Mouse (Mus musculus) bone marrow, adult 2 months (tissue): ENCODE data around the gene Adgrg5. TPM values are rescaled to one million over a fixed set of nuclear protein-coding genes. Genes with fewer than 3 reads are reported as not detected.
A peak's percentile ranks its signal among the peaks of the same experiment; 100 is the strongest.

Experiments
- H3K27ac ChIP-seq: fragments of 200-500 bp; 2 replicates; pipeline ENCODE4 v1.5.1; 2012; ENCODE audit warnings: low read depth, mild to moderate bottlenecking, control low read depth, inconsistent platforms, low read length; ENCODE audit not compliant: control insufficient read depth, poor library complexity, insufficient read depth
- H3K4me1 ChIP-seq: fragments of 200-500 bp; 2 replicates; pipeline ENCODE4 v1.6.1; 2011; ENCODE audit warnings: low read length; ENCODE audit not compliant: control insufficient read depth, insufficient read depth
- H3K4me3 ChIP-seq: fragments of 200-500 bp; replicated peaks from 2 replicates; pipeline ENCODE3; 2011; ENCODE audit warnings: mild to moderate bottlenecking, low read depth, low read length, control low read depth; ENCODE audit not compliant: control insufficient read depth
- CTCF ChIP-seq: fragments of 200-500 bp; IDR thresholded peaks from 2 replicates; pipeline ENCODE4 v1.5.1; 2011; ENCODE audit warnings: low read length, control low read depth; ENCODE audit not compliant: control insufficient read depth, insufficient read depth
- POLR2A ChIP-seq: fragments of 200-500 bp; IDR thresholded peaks from 2 replicates; pipeline ENCODE4 v1.6.1; 2011; ENCODE audit warnings: low read depth, mild to moderate bottlenecking, control low read depth, low read length, borderline replicate concordance; ENCODE audit not compliant: control insufficient read depth
- WGBS: fragments of 180-500 bp; shearing (Covaris S2); methylation state at CpG from one replicate; pipeline ENCODE4 v1.1.7; 2018; 5-methylcytosine and 5-hydroxymethylcytosine counted together
- polyA plus RNA-seq: library from polyadenylated mRNA; stranded (reverse); fragments of >200 nt; gene quantifications from 2 replicates; pipeline ENCODE4 v1.2.4, GENCODE M21; 2011; ENCODE audit warnings: low replicate concordance; ENCODE audit not compliant: missing spikeins, insufficient read depth, insufficient read length

Gene Adgrg5
- polyA plus RNA-seq, 1 experiment = 2.5 TPM

DNA sequence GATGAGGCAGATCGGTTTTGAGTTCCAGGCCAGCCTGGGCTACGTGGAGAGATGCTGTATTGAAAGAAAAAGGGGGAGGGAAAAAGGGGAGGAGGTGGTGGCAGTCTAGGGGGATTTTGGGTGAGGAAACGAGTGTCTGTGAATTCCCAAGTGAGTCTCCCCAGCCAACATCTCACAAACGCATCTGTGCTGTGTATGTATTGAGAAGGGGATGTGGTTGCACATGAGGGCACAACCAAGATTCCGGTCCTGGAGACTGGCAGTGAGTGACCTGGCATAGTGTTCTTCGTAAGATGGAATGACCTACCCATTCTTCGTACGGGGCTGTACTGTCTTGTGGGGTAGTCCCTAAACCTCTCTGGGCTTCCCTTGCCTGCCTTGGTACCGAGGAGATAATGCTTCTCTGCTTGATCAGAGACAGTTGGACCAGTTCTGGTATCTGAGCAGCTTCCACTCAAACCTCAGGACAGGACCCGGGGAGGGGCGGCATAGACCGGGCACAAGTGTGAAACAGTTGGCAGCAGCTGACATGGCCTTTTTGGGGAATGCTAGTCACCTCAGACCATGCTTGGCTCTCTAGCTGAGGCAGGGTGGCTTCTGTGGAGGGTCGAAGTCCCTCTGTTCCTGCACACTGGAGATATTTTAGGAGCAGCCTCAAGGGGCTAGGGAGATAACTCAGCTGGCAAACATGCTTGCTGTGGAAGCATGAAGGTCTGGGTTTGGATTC lies 55.3 kb downstream of the Adgrg5 start:
- 2% methylated on average over 13 of the region's 13 CpGs for WGBS
- Histone ChIP-seq H3K4me1 (peaks cover 5% of the 10 kb centered on the region), H3K27ac (no peak overlapping the region; the same call in 1 of the 2 replicates), H3K4me3 (peak overlapping the region; percentile 19)
- TF ChIP-seq CTCF (no peak), POLR2A (no peak)

DNA sequence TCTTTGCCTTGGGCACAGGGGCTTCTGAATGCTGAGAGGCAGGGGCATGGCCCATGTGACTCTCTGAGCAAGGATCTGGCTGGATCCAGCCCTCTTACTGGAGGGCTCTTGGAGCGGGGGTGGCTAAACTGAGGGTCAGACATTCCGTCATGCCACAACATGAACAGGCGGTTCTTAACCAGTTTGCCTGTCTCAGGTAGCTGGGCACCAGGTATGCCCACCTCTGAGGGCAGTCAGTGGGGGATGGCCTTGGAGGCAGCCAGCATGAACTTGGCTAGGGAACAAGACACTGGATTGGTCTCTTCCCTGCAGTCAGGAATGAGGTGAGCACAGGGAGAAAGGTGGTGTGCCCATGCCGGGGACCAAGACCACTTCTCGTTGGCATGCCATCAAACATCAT lies 56.7 kb downstream of the Adgrg5 start:
- peaks cover 7% of the 10 kb centered on the region for H3K4me1 ChIP-seq
- no peak overlapping the region for H3K4me3 ChIP-seq
- no peak for TF ChIP-seq POLR2A
- no peak for TF ChIP-seq CTCF
- no peak overlapping the region for H3K27ac ChIP-seq
- WGBS = 46% methylated on average over 5 of the region's 5 CpGs

DNA sequence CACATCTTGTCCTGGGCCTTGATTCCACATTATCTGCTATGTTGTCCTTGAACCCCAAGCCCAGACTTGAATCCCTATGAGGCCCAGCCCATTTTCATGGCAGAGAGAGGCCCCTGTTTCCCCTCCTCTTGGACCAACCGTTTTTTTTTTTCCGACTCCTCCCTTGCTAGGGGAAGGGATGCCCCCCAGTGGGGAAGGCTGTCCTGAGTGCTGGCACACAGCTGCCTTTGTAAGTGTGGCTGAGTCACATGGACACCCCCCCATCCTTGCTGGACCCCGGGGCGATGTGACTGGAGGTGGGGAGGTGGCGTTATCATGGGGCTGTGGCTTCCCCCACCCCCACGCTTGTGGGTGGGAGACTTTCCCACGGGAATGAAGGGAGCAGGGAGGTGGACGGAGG lies 57.5 kb downstream of the Adgrg5 start:
- WGBS = 21% methylated on average over 8 of the region's 8 CpGs
- 0 out of 2 replicates have a peak overlapping the region, but pooled peaks have one; percentile 4 for H3K27ac ChIP-seq

DNA sequence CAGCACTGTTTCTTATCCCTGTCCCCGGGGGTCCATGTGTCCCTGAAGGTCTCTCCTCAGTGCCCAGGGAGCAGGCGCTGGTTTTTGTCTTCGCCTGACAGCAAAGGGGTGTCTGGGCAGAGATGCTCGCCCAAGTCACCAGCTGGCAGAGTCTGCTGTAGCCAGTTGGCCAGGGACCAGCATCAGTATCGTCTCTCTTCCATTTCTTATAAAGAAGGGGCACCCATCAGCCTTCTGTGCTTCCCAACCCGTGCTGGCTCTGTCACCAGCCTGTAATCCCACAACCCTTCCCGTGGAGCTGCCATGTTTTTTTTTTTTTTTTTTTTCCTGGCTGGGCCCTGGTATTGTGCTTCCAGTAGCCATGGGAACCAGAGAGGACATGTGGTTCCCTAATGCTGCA lies 58.4 kb downstream of the Adgrg5 start:
- 34% methylated on average over 7 of the region's 7 CpGs for WGBS
- no peak overlapping the region for H3K27ac ChIP-seq
- H3K4me3 ChIP-seq = no peak overlapping the region
- H3K4me1 ChIP-seq = peaks cover 8% of the 10 kb centered on the region
- no peak for TF ChIP-seq CTCF
- no peak for TF ChIP-seq POLR2A

More for the DNA sequence above, 57.5 kb downstream of the Adgrg5 start:
- H3K4me1 ChIP-seq = peaks cover 8% of the 10 kb centered on the region
- TF ChIP-seq POLR2A (no peak), CTCF (no peak)
- H3K4me3 ChIP-seq = no peak overlapping the region

DNA sequence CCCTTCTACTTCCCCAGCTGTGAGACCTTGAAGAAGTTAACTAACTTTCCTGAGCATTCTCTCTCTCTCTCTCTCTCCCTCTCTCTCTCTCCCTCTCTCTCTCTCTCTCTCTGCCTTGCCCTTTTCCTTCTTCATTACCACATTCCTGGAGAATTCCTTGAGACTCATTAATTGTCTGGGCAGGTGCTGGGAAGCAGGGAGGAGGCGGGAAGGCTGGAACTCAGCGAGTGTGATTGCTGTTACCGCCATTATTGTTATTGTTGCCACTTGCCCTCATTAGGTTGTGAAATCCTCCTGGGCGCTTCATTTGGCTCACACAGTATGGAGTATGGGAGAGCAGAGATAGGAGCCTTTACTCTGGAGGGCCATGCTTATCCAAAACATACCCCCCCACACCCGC lies 59.7 kb downstream of the Adgrg5 start:
- no peak overlapping the region for H3K27ac ChIP-seq

GRCm38 (mm10) chr8:94983881-94984516 lies 60.5 kb downstream of the Adgrg5 start:
- Histone ChIP-seq H3K4me3 (peak overlapping the region; percentile 50), H3K27ac (peak overlapping the region; percentile 70), H3K4me1 (peaks cover 6% of the 10 kb centered on the region)
- TF ChIP-seq POLR2A = peak; percentile 38; the same call in 1 of the 2 replicates
- TF ChIP-seq CTCF = no peak
- 5% methylated on average over 10 of the region's 10 CpGs for WGBS

More for the DNA sequence above, 59.7 kb downstream of the Adgrg5 start:
- TF ChIP-seq CTCF = no peak
- no peak for TF ChIP-seq POLR2A
- H3K4me3 ChIP-seq = no peak overlapping the region
- WGBS = 6% methylated on average over 5 of the region's 5 CpGs
- H3K4me1 ChIP-seq = peaks cover 8% of the 10 kb centered on the region

DNA sequence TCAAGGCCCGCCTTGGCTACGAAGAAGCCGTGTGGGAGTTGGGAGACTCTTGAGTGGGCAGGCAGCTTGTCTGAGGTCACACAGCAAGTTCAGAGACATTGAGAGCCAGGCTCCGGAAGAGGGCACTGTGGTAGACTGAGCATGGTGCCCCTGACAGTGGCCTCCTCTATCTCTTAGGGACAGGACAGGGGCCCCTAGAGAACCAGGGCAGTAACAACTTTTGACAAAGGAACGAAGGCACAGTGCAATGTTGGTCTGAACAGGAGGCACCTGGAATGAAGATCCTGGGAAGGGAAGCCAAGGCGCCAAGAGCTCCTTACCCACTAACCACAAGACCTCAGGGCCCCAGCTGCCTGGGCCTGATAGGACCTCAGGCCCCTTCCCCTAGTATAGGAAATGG lies 61.5 kb downstream of the Adgrg5 start:
- Histone ChIP-seq H3K4me3 (peak overlapping the region; percentile 54), H3K27ac (peak overlapping the region; percentile 70), H3K4me1 (peaks cover 6% of the 10 kb centered on the region)
- WGBS = 3% methylated on average over 6 of the region's 6 CpGs
- peak; percentile 50; the same call in 1 of the 2 replicates for TF ChIP-seq CTCF
- 0 out of 2 replicates have a peak, but pooled peaks have one; percentile 5 for TF ChIP-seq POLR2A

- peaks cover 12% of the 10 kb centered on the region for H3K4me1 ChIP-seq
- 6% methylated on average over 5 of the region's 5 CpGs for WGBS
- H3K27ac ChIP-seq = 0 out of 2 replicates have a peak overlapping the region, but pooled peaks have one; percentile 15
- TF ChIP-seq CTCF = no peak
- TF ChIP-seq POLR2A = 0 out of 2 replicates have a peak, but pooled peaks have one; percentile 19
- no peak overlapping the region for H3K4me3 ChIP-seq
Measured at GRCm38 (mm10) chr8:94986676-94987075, 63.2 kb downstream of the Adgrg5 start.
